Mouse (Mus musculus) testis, adult 2 months (tissue): ENCODE results near the gene Rbfox3.

Experiments
- CTCF ChIP-seq: fragments of 200-500 bp; IDR thresholded peaks from 2 replicates; pipeline ENCODE4 v1.5.1; 2012; ENCODE audit warnings: low read depth, mild to moderate bottlenecking, inconsistent platforms, low read length, moderate library complexity; ENCODE audit not compliant: control insufficient read depth, insufficient read depth, insufficient replicate concordance
- POLR2A ChIP-seq: fragments of 200-500 bp; IDR thresholded peaks from 2 replicates; pipeline ENCODE4 v1.6.1; 2012; ENCODE audit warnings: low read depth, mild to moderate bottlenecking, inconsistent platforms, low read length, moderate library complexity; ENCODE audit not compliant: control insufficient read depth

DNA sequence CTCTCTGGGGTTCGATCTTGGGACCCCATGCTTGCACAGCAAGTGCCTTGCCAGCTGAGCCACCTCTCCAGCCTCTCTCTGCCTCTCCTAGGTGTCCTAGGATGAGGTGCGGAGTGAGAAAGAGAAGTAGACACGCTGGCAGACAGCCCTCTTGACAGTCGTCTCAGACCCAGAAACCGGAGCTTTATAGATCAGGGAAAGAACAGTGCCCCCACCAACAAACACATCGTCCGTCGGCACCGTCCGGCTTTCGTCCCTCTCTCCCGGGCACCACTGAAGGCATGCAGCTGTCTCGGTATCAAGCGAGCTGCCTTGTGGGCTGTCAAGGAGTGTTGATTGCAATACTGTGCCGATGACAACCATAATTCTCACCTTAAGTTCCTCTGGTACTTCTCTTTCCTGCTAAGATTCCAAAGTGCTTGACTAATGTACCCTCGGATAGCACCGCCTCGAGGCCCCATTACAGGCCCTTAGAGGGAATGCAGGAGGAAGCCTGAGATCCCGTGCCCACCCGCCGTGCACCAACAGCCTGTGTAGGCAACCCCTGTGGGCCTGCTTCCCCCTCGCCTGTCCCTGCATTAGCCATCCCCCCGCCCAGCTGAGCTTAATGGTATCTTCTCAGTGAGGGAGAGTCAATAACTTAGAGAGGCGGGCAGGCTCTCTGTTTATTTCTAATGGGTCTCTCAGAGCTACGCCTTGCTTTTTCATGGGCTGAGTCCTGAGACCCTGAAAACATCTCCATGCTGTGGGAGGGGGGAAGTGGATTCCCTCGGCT, 11.4 kb downstream of the Rbfox3 start:
- TF ChIP-seq POLR2A (no peak), CTCF (no peak)
